Mouse (Mus musculus): ENCODE results near the gene Rnf187.

The Rnf187 gene

DNA sequence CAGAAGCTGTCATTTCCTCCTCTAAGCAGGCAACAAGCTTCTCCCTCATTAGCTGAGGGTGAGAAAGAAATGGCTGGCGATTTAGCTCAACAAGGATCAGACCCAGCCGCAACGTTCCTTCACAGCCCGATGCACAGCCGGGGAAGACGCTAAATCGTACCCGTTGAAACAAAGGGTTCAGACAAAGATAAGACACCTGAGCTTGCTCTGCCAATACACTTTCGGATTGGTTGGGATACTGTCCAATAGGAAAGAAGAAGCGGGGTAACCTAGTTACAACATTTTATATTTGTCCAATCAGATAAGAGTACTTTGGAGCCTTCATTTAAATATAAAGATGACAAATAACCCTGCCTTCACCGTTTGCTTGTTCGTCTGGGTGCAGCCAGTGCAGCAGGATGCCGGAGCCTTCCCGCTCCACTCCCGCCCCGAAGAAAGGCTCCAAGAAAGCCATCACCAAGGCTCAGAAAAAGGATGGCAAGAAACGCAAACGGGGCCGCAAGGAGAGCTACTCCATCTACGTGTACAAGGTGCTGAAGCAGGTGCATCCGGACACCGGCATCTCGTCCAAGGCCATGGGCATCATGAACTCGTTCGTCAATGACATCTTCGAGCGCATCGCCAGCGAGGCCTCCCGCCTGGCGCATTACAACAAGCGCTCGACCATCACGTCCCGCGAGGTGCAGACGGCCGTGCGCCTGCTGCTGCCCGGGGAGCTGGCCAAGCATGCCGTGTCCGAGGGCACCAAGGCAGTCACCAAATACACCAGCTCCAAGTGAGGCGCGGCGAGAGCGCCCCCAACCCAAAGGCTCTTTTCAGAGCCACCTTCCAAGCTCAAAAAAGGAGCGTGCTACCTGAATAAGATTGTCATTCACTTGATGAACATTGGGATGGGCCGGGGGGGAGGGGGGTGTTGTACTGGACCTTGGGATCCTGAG lies 10.1 kb upstream of the Rnf187 start, which contains the start of gene Hist3h2ba:
TSS of gene Hist3h2ba (plus strand) at position 379 of the 938 bp plus-strand sequence.
- CTCF ChIA-PET: interaction anchor here (0.6 to 1.0 kb wide), 5 partner anchors 10 to 43 kb away, joined by 3 to 6 read pairs (median 3); partner anchors contain the start of gene Rnf187

DNA sequence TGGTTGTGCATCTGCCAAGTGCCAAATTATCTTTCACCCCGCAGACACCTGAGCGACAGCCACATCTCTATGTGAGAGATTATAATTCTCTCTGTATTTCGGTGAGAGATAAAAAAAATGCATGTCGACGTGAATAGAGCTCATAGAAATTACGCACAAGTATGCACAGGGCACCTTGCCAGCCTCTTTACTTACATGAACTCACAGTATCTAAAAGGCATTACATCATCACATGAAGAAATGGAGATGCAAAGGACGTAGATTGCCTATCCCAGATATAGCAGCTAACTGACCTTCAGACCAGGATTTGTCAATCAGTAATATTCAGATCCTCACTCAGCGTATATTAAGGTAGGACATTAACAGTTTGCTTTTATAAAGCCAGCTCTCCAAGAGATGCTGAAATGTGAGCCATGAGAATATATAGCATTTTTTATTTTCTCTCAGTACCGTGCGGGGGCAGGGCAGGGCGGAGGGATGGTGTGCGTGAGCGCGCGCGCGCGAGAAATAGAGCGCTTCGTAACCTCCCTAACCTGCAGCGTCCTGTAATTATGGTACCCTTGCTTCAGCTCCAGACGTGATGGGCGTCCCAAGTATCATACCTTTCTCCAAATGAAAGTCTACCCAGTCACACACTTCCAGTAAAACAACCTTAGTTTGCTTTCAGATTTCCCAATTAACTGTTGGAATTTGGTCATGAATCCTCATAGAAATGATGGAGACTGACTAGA lies 9.2 kb upstream of the Rnf187 start:
- CTCF ChIA-PET: interaction anchor here (0.6 to 1.0 kb wide), 2 partner anchors 19 to 101 kb away, joined by 3 read pairs; partner anchors contain the start of gene Gm12258

DNA sequence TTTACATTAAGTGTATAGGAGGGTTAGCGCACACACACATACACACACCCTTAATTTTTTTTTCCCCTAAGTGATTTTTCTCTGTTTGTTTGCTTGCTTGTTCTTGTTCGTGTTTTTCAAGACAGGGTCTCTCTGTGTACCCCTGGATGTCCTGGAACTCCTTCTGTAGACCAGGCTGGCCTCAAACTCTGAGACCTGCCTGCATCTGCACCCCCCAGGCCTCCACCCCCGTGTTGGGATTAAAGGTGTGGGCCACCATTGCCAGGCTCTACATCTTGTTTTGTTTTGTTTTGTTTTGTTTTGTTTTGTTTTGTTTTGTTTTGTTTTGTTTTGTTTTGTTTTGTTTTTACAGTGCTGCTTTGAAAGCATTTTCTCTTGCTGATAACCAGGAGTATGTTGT lies 8.6 kb upstream of the Rnf187 start:
- CTCF ChIA-PET: interaction anchor here (0.6 to 1.0 kb wide), 2 partner anchors 19 to 100 kb away, joined by 3 read pairs; partner anchors contain the start of gene Gm12258

DNA sequence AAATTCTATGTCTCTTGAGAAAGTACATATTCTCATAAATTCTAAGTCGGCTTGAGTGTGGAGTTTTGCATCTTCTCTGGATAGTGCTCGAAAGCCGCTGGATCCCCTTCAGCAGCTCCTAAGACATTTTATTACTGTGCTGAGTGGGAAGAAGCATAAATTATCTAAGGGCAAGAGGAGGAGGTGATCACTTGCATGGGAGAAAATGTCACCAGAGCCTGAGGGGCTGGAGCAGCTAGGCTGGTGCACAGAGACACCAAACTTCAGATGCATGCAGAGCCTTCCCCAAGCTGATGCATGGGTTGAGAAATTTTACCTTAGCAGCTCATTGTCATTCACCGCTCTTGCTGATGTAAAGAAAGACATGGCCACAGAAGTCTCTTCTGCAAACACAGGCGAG lies 5.4 kb upstream of the Rnf187 start:
- CTCF ChIA-PET: no interaction called here

DNA sequence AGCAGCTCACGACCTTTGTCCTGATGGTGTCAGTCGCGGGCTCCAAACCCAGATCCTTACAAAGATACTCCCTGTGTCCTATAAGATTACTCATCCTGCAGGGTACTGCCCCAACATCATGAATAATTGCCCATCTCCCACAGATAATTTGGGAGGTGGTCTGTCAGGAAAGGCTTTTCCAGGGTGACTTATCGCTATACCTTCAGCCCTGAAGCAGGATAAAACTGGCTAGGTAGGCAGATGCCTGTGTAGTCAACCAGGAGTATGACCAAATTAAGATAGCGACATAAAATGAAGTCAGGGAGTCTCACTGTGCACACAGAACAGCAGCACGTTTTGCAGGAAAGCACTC lies 348 bp upstream of the Rnf187 start:
- CTCF ChIA-PET: interaction anchor here (0.5 to 1.1 kb wide), 3 partner anchors 10 to 22 kb away, joined by 3 read pairs; partner anchors contain the start of gene Hist3h2ba

DNA sequence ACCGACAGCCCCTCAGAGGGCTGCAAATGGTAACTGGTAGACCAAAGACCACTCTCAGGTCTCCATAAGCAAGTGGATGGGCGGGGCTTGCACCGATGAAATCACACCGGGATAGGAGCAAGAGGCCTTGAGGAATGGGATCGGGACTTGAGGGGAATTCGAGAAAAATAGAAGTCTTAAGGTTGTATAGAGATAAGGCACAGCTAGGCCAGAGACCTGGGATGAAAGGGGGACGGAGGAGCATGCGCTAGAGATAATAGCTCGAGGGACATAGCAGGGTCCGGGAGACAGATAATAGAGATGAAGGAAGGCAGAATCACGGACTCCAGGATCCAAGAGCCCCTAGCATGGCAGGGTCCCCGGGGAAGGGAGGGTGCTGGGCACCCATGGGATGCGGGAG lies 807 bp downstream of the Rnf187 start:
- CTCF ChIA-PET: no interaction called here

DNA sequence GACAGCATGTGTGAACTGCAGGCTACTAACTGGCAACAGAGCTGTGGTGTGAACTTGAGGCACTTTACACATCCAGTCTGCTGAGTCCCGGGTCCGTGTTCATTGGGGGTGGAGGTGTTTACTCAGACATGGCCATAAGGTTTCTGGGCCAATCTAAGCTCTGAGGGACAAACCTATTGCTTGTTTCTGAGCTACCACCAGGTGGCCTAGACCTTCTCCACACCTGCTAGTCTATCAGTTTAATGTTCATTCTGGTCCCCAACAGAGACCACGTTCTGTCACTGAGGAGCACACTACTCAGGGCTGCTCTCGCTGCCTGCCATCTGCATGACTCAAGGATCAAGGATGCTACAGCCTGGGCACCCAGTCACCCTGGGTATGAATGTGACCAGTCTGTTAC lies 7.1 kb downstream of the Rnf187 start:
- CTCF ChIA-PET: no interaction called here

DNA sequence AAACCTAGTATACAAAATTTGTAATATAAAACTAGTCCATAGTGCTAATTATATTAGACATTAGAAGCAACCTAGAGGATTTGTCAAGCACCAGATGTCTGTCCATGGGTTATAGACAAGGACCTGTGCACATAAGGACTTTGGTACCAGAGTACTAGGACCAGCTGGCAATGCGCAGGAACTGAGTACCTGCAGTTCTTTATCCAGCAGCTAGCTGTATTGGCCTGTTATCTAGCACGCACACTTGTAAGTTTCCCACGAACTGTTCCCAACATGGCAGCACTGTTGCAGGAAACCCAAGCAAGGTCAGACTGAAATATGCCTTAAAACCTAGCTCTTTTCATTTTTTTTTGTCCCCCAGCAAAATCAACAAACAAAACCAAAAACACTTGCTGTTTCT lies 8.5 kb downstream of the Rnf187 start:
- CTCF ChIA-PET: no interaction called here

DNA sequence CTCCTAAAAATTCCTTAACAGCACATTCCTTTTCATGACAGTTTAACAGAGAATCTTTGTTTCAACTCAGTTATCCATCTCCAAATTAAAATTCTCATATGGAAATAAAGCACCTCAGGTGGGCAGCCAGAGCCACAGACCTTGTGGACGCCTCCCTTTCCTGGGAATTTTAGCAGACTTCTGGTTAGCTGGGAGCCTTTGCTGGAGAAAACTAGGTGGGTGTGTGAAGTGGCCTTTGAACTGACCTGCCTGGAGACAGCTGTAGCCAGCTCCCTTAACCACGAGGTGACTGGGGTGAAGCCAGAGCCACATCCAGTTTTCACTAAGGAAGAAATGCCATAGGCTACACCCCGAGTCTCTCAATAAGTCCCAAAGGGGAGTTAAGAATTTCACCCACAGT lies 9.1 kb downstream of the Rnf187 start:
- CTCF ChIA-PET: interaction anchor here (0.6 kb wide), 1 partner anchor 19 kb away, joined by 3 read pairs; the partner anchor contains the start of gene Hist3h2ba

DNA sequence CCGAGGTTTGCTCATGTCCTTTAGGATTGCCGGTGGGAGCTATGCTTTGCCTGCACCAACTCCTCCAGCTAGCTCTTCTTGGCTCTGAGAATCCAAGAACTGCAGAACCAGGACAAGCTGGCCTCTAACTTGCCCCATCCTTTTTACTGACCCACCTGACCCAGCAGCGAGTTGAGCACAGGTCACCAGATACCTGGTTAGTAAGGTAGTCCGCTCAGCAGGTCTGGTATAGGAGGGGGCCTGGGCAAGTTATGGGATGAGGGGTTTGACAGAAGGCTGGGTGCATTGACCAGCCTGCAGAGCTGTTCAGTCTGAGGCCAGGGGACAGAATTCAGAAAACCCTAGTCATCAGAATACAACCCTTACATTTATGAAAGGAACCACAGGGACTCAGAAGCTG lies 9.7 kb downstream of the Rnf187 start:
- CTCF ChIA-PET: interaction anchor here (0.6 to 0.9 kb wide), 4 partner anchors 19 to 233 kb away, joined by 3 read pairs; partner anchors contain the start of genes Hist3h2a, Hist3h2ba and Trim17

DNA sequence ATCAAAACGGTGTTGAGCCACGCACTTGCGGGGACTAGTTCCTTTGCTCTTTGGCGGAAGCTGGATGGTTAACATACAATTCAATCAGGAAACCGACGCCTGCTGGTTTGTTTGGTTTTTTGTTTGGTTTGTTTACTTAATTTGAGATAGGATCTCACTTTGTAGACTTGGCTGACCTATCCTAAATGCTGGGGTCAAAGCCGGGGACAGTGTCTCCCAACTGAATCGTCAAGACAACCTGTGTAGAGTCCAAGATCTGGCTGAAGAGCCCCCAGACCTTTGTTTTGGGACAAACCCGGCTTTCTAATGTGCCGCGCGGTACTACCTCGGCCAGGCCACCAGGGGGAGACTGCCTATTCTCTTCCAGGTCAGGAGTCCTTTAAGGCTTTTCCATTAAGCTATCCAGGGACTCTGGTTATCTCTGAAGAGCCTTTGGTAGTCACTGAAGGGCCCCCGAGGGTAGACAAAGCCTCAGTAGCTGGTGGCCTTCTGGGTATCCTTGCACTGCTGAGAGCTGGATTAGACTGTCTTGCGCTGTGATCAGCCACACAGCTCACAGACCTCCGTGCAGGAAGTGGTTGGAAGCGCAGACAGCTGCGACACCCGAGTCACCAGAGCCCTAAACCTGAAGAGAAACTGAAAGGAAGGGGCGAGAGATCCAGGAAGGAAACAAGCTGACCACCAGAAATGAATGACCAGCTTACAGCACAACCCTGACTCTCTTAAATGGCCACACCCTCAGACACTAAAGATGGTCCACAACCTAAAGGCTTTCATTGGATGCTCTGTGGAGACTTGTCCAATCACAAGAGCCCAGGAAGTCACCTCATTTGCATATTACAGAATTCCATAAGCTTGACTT lies 10.7 kb downstream of the Rnf187 start:
- CTCF ChIA-PET: interaction anchor here (0.5 to 0.9 kb wide), 3 partner anchors 20 to 573 kb away, joined by 3 read pairs; partner anchors contain the start of genes Hist3h2a and Trim17

DNA sequence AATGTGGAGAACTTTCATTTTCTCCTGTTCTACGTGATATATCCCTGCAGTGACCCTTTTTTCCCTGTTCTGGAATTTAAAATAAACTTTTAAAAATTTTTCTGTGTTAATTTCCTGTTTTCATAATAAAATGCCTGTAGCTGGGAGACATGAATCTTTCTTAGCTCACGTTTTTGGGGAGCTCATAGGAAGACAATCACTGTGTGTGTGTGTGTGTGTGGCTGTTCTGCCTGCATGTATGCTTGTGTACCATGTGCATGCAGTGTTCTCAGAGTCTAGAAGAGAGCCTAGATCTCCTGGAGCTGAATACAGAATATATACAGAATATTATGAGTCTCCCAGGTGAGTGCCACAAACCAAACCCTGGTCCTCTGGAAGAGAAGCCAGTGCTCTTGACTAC lies 11.7 kb downstream of the Rnf187 start:
- CTCF ChIA-PET: interaction anchor here (0.6 to 0.7 kb wide), 2 partner anchors 8 to 32 kb away, joined by 3 to 4 read pairs; no protein-coding TSS in a partner anchor

DNA sequence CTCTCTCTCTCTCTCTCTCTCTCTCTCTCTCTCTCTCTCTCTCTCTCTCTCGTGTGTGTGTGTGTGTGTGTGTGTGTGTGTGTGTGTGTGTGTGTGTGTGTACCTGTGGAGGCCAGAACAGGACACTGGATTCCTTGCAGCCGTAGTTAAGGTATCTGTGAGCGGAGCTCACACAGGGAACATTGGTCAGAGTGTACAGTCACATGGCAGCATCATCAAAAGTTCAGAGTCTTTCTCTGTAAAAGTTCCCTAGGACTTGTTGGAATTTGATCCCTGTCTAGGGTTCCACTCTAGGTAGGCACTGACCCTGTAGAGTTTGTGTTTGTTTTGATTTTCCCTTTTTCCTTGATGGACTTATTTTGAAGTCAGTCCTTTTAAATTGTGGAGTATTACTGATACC lies 12.1 kb downstream of the Rnf187 start:
- CTCF ChIA-PET: interaction anchor here (0.6 to 0.7 kb wide), 2 partner anchors 7 to 33 kb away, joined by 3 to 4 read pairs; no protein-coding TSS in a partner anchor

DNA sequence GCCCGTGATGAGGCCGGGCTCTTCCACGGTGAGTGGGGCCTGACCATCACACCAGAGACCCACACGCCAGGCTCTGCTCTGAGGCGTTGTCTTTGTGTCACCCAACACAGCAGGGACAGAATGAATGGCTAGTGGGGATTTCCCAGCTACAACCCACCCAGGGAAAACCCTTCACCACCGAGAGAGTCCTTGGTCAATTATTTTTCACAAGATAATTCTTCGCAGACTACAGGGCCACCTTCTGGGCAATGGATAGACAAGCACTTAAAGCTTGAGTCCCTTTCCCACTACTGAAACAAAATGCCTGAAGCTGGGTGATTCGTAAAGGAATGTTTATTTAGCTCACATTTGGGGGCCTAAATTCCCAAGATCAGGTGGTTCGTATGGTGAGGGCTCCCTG lies 16.3 kb downstream of the Rnf187 start:
- CTCF ChIA-PET: no interaction called here

DNA sequence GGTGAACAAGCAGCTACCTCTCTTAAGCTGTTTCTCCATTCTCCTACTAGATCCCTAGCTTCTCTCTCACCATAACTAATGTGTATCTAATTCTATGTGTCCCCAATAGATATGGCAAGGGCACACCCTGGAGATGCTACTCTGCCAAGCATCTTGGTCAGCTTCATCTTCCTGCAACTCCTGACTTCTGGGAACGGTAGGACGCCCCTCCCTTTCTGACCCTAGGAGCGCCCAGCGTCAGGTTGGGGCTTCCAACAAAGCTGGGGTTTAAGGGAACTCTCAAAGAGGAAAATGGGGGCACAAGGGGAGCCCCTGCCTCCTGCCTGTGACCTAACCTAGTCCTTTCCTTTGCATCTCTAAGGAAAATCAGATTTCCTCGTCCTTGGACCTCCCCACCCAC lies 20.0 kb downstream of the Rnf187 start:
- CTCF ChIA-PET: interaction anchor here (0.6 to 0.7 kb wide), 2 partner anchors 21 to 92 kb away, joined by 3 to 6 read pairs; no protein-coding TSS in a partner anchor

DNA sequence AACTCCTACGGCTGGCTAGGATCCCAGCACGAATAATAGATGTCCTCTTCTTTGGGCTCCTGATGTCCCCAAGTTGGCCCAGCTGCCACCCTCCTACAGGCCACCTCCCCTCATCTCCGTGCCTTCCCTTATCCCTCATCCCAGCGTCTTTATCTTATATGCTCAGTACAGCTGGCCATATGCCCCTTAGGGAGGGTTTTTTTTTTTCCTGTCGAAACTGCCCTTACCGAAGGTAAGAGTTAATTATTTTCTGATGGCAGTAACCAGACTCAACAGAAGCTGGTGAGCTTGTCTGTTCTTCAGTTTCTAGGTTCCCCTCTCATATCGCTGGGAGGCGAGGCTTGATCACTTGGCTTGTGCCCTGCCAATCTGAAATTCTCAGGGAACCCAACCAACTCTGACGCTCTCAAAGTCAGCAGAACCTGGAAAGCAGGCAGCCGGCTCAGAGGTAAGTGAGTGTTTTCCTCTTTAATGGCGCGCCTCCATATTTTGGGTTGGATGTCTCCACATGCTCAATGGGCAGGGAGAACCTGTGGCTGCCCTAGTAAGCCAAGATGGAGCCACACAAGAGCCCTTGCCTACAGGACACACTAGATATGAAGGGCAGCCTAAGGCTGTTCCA lies 20.9 kb downstream of the Rnf187 start, which contains the start of gene Btnl10:
TSS of gene Btnl10 (plus strand) at position 164 of the 622 bp plus-strand sequence.
- CTCF ChIA-PET: no interaction called here

DNA sequence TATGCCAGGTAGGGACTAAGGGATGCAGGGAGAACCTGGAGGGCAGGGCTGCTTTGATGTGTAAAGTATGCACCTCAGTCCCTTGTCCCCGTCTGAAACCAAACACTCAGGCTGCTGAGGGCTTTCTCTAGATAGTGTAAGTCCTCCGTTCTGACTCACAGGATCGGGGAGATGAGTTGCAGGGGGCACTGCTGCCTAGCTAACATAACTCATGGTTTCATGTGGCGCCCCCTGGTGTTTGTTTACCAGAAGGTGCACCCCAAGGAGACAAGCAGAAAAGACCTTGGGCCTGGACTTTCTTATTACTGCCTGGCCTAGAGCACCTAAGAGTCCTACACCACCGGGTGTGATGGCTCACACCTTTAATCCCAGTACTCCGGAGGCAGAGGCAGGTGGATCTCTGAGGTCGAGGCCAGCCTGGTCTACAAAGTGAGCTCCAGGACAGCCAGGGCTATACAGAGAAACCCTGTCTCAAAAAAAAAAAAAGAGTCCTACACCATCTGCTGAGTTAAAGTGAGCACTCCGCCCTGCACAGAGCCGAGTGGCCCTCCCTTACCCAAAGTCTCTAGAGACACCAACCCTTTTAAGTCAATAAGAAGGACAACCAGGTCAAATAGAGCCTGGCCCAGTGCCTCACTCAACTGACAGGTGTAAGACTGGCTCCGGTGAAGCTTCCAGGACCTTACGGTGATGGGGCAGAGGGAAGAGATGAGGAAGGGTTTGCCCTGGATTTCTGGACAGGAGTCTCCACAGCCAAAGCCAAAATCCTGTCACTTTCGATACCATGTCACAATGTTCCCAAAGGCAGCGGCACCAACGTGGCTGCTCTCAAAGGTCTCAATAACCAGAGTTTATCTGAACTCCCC lies 21.6 kb downstream of the Rnf187 start:
- CTCF ChIA-PET: no interaction called here

DNA sequence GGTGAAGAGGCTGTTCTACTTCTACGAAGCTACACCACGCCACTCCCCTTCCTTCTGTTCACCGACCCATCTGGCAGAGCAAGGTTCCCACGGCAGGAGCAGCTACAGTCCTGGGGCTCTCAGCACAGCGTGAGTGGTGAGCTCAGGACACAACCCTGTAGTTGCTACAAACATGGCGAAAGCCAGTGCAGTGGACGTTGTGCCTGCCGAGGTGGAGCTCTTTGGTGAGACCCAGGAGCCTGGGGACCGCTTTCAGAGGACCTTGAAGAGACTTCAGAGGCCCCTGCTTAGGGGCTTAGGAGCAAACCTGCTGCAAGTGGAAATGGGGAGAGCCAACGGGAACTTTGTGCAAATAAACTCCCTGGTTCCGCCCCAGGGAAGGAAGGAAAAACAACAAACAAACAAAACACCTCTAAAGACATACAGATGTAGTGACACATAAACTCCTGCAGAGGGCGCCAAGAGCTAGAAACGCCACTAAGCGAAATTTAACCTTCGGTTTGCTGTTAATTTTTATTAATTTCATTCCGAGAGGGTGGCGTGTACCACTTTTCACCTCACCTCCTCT lies 24.2 kb downstream of the Rnf187 start:
- CTCF ChIA-PET: interaction anchor here (0.6 to 0.7 kb wide), 2 partner anchors 46 to 66 kb away, joined by 3 read pairs; no protein-coding TSS in a partner anchor

DNA sequence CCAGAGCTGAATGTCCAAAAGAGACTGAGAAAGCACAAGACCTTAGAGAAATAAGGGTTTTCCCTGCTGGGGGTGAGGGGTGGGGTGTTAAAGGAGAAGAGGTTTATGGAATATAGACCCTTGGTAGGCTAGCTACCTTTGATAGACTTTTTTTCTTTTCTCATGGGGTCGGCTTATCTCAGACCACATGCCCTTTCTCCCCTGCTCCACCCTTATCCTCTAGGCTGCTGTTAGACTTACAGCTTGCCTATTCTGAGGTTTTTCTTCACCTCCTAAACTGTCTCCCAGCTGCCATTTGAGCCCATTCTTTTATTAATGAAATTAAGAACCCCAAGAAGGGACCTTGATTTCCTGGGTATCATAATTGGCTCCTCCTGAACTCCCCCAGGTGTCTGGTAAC lies 24.9 kb downstream of the Rnf187 start:
- CTCF ChIA-PET: no interaction called here
